20 mouse cellular contexts compared by ENCODE assay signal in genomic region chr10:34230121-34230675, GRCm38 (mm10). TPM values are rescaled to one million over a fixed set of nuclear protein-coding genes. Genes with fewer than 3 reads are reported as not detected.
DNase-seq lines count a peak whose midpoint lies in the region; ATAC-seq and TF ChIP-seq lines count a peak whose summit lies in the region.
"Had no signal": no experiment of that assay in that cellular context is flagged by ENCODE, and none has a peak within 500 bp of the region (broad histone marks: within the 10 kb centered on the region; RNA-seq: fewer than 3 reads in every experiment).

No protein-coding gene starts in this region.

- no peak overlapping the region for H3K4me3 ChIP-seq in heart, embryonic 13.5 days
- no peak overlapping the region for H3K4me3 ChIP-seq in heart, embryonic 12.5 days
- peak overlapping the region; percentile 52 for H3K4me3 ChIP-seq in E14TG2a.4 (replicated peaks; ENCODE audit: low read length)
- H3K4me3 ChIP-seq: embryonic facial prominence, embryonic 12.5 days; forebrain, embryonic 12.5 days; heart, embryonic 15.5 days; hindbrain, embryonic 15.5 days had no signal

- H3K36me3 ChIP-seq in heart, embryonic 13.5 days: no peaks in the 10 kb centered on the region
- H3K36me3 ChIP-seq in heart, embryonic 12.5 days: no peaks in the 10 kb centered on the region
- peaks cover 11% of the 10 kb centered on the region; the same call in 1 of the 2 replicates for H3K36me3 ChIP-seq in E14TG2a.4 (ENCODE audit: insufficient read depth, low read length)
- H3K36me3 ChIP-seq: embryonic facial prominence, embryonic 12.5 days; forebrain, embryonic 12.5 days; heart, embryonic 15.5 days; hindbrain, embryonic 15.5 days had no signal

- H3K9ac ChIP-seq in heart, embryonic 13.5 days: no peak overlapping the region
- H3K9ac ChIP-seq in heart, embryonic 12.5 days: no peak overlapping the region
- H3K9ac ChIP-seq: embryonic facial prominence, embryonic 12.5 days; forebrain, embryonic 12.5 days; forebrain, postnatal 0 days; heart, embryonic 15.5 days; hindbrain, embryonic 15.5 days had no signal

- no peak overlapping the region for H3K4me2 ChIP-seq in heart, embryonic 13.5 days
- no peak overlapping the region for H3K4me2 ChIP-seq in heart, embryonic 12.5 days
- H3K4me2 ChIP-seq: embryonic facial prominence, embryonic 12.5 days; forebrain, embryonic 12.5 days; heart, embryonic 15.5 days; hindbrain, embryonic 15.5 days had no signal

- peaks cover 10% of the 10 kb centered on the region for H3K4me1 ChIP-seq in heart, embryonic 13.5 days
- H3K4me1 ChIP-seq in heart, embryonic 12.5 days (replicated peaks): peaks cover 7% of the 10 kb centered on the region
- peaks cover 84% of the 10 kb centered on the region for H3K4me1 ChIP-seq in E14TG2a.4 (replicated peaks; ENCODE audit: low read depth, low read length)
- H3K4me1 ChIP-seq: embryonic facial prominence, embryonic 12.5 days; forebrain, embryonic 12.5 days; heart, embryonic 15.5 days; hindbrain, embryonic 15.5 days had no signal

- 36% methylated on average over 5 of the region's 5 CpGs for WGBS in heart, embryonic 13.5 days
- 38% methylated on average over 5 of the region's 5 CpGs for WGBS in heart, embryonic 12.5 days

- no peaks in the 10 kb centered on the region for H3K9me3 ChIP-seq in heart, embryonic 13.5 days
- H3K9me3 ChIP-seq in heart, embryonic 12.5 days (replicated peaks): no peaks in the 10 kb centered on the region
- no peaks in the 10 kb centered on the region for H3K9me3 ChIP-seq in E14TG2a.4 (ENCODE audit: low read length)
- H3K9me3 ChIP-seq: embryonic facial prominence, embryonic 12.5 days; forebrain, embryonic 12.5 days; heart, embryonic 15.5 days; hindbrain, embryonic 15.5 days had no signal

- no peak for TF ChIP-seq CTCF in E14TG2a.4 (conservative IDR thresholded peaks at IDR 0.05; ENCODE audit: low read length)
- TF ChIP-seq CTCF in brain, embryonic 14.5 days (IDR thresholded peaks at IDR 0.05; ENCODE audit: borderline replicate concordance, extremely low read depth, insufficient read depth, insufficient read length): no peak

- no peaks in the 10 kb centered on the region for H3K27me3 ChIP-seq in heart, embryonic 13.5 days (replicated peaks)
- H3K27me3 ChIP-seq in heart, embryonic 12.5 days (replicated peaks): no peaks in the 10 kb centered on the region
- H3K27me3 ChIP-seq in E14TG2a.4 (ENCODE audit: insufficient read depth, low read length): no peaks in the 10 kb centered on the region
- H3K27me3 ChIP-seq: CH12.LX; embryonic facial prominence, embryonic 12.5 days; forebrain, embryonic 12.5 days; heart, embryonic 15.5 days; hindbrain, embryonic 15.5 days; Patski had no signal

- peak; percentile 97 for DNase-seq in ES-CJ7 (ENCODE audit: low read depth, low spot score)
- DNase-seq in brain, embryonic 14.5 days (ENCODE audit: low read depth): peak; percentile 5
- no peak for DNase-seq in adrenal gland, postnatal 10 days
- DNase-seq: adrenal gland, adult 8-10 months; cerebellum, adult 11-12 months; cerebellum, adult 9-10 months; cerebellum, postnatal 25 days; forebrain, postnatal 0 days; gastrocnemius, postnatal 14 days; heart, postnatal 14 days had no signal

- no peak for TF ChIP-seq POLR2A in brain, embryonic 14.5 days (IDR thresholded peaks at IDR 0.05; ENCODE audit: borderline replicate concordance, extremely low read depth, insufficient read depth, insufficient read length, poor library complexity, severe bottlenecking)

- ATAC-seq in heart, embryonic 13.5 days (ENCODE audit: extremely low read depth, insufficient number of reproducible peaks, low FRiP score, low TSS enrichment): 0 out of 2 replicates have a peak, but pooled peaks have one; percentile 5
- ATAC-seq in heart, embryonic 12.5 days (ENCODE audit: insufficient number of reproducible peaks, low FRiP score): no peak
- ATAC-seq: forebrain, postnatal 0 days; intestine, embryonic 16.5 days; Patski had no signal

- H3K27ac ChIP-seq in heart, embryonic 13.5 days (replicated peaks): no peak overlapping the region
- no peak overlapping the region for H3K27ac ChIP-seq in heart, embryonic 12.5 days (ENCODE audit: poor library complexity, severe bottlenecking)
- H3K27ac ChIP-seq: embryonic facial prominence, embryonic 12.5 days; forebrain, embryonic 12.5 days; heart, embryonic 15.5 days; hindbrain, embryonic 15.5 days had no signal

RNA-seq across cellular contexts. Expression of gene Dse, which starts 22.7 kb away (rescaled TPM):
- 13.6 and 15.2 TPM in 2 replicates for polyA plus RNA-seq in heart, embryonic 13.5 days (2015; fragmentation: Nextera tagmentation; extraction: Ambion mirVana)
- 19.9 and 22.0 TPM in 2 replicates for polyA plus RNA-seq in heart, embryonic 12.5 days (2016; fragmentation: Nextera tagmentation; extraction: Ambion mirVana)
- 5.6 and 7.6 TPM in 2 replicates for polyA plus RNA-seq in brain, embryonic 14.5 days (2012; rRNA removed)
- total RNA-seq in adrenal gland, postnatal 10 days (2021): 10 to 100 TPM; 13.1 to 13.9 TPM

RNA-seq across cellular contexts. Expression of gene Tspyl1, which starts 51.8 kb away (rescaled TPM):
- polyA plus RNA-seq in heart, embryonic 13.5 days (2015; fragmentation: Nextera tagmentation; extraction: Ambion mirVana): 67.7 and 71.6 TPM in 2 replicates
- polyA plus RNA-seq in heart, embryonic 12.5 days (2016; fragmentation: Nextera tagmentation; extraction: Ambion mirVana): 81.2 and 85.1 TPM in 2 replicates
- polyA plus RNA-seq in brain, embryonic 14.5 days (2012; rRNA removed): 68.5 and 77.6 TPM in 2 replicates
- total RNA-seq in adrenal gland, postnatal 10 days (2021): 10 to 100 TPM; 49.8 to 50.8 TPM
